Mouse (Mus musculus): Measurements from ENCODE around the gene Micu1.

DNA sequence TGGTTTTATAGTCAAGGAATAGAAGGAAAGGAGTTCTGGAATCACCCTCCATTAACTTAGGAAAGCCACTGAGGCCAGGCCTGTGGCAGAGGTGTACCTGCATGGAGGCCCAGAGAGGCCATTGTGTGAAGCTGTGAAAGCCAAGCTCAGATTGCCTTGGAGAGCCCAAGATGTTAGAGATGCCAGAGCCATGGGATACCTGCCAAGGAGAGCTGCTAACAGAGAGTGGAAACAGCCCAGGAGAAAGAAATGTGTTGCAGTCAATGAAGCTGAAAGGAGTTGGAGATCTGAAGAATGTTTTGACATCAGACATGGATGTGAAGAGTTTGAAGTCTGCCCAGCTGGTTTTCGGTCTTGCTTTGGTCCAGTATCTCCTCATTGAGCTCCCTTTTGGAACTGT, 24.4 kb upstream of the Micu1 start:
- TF ChIP-seq CTCF (IDR thresholded peaks at IDR 0.05; ENCODE audit: low read depth, low read length) (no peak), POLR2A (IDR thresholded peaks at IDR 0.05; ENCODE audit: insufficient read depth, low read length) (no peak)

Measured in ES-Bruce4 (cell line).